Mouse (Mus musculus) kidney, postnatal 0 days (tissue): ENCODE results near the gene Chn1. TPM values are rescaled to one million over a fixed set of nuclear protein-coding genes. Genes with fewer than 3 reads are reported as not detected.

Experiments used
- ATAC-seq: fragments of 200-750 bp; cut with Nextera tagmentation; replicated peaks from 2 replicates; pipeline ENCODE4 v1.8.0; 2017; ENCODE audit warnings: low read depth, moderate number of reproducible peaks, moderate TSS enrichment, moderate library complexity; ENCODE audit not compliant: low FRiP score
- DNase-seq: peaks from one replicate; pipeline ENCODE4 v3.0.0-alpha.2; 2016; ENCODE audit warnings: low spot score
- H3K27ac ChIP-seq: fragments of 300-500 bp; sonication (generic); 2 replicates; pipeline ENCODE4 v1.5.1; 2014; ENCODE audit warnings: mild to moderate bottlenecking
- H3K27me3 ChIP-seq: fragments of 300-500 bp; sonication (generic); 2 replicates; pipeline ENCODE4 v1.6.1; 2014; ENCODE audit warnings: low read length, mixed read lengths; ENCODE audit not compliant: insufficient read depth
- H3K36me3 ChIP-seq: fragments of 300-500 bp; sonication (generic); 2 replicates; pipeline ENCODE4 v1.6.1; 2014; ENCODE audit warnings: low read length, mixed read lengths; ENCODE audit not compliant: insufficient read depth
- H3K4me1 ChIP-seq: fragments of 300-500 bp; sonication (generic); replicated peaks from 2 replicates; pipeline ENCODE4 v1.6.1; 2014; ENCODE audit warnings: antibody characterized with exemption, low read length, mixed read lengths; ENCODE audit not compliant: insufficient read depth
- H3K4me2 ChIP-seq: fragments of 300-500 bp; sonication (generic); 2 replicates; pipeline ENCODE4 v1.6.1; 2014; ENCODE audit warnings: mild to moderate bottlenecking, low read length, moderate library complexity, mixed read lengths
- H3K4me3 ChIP-seq: fragments of 300-500 bp; sonication (generic); replicated peaks from 2 replicates; pipeline ENCODE4 v1.5.1; 2014; ENCODE audit warnings: low read depth, low read length
- H3K9ac ChIP-seq: fragments of 300-500 bp; sonication (generic); 2 replicates; pipeline ENCODE4 v1.6.1; 2014; ENCODE audit warnings: low read depth, low read length
- H3K9me3 ChIP-seq: fragments of 300-500 bp; sonication (generic); replicated peaks from 2 replicates; pipeline ENCODE4 v1.6.1; 2016; ENCODE audit warnings: low read length, inconsistent platforms, mixed read lengths
- CTCF ChIP-seq: IDR thresholded peaks from 2 replicates; pipeline ENCODE4 v1.5.1; 2016; ENCODE audit warnings: antibody characterized with exemption, low read depth, mild to moderate bottlenecking, moderate library complexity
- WGBS: fragments of 180-500 bp; shearing (Covaris S2); extraction: QIAGEN DNeasy Blood & Tissue Kit; methylation state at CpG from one replicate; pipeline ENCODE4 v1.1.7; 2014; 5-methylcytosine and 5-hydroxymethylcytosine counted together
- polyA plus RNA-seq: library from polyadenylated mRNA; unstranded; fragments of >200 nt; fragmentation: Nextera tagmentation; extraction: Ambion mirVana; gene quantifications from 2 replicates; pipeline ENCODE4 v1.2.1, GENCODE M21; 2015

Gene Chn1
- polyA plus RNA-seq, 1 experiment from 2014 or later, result 12.4 TPM

DNA sequence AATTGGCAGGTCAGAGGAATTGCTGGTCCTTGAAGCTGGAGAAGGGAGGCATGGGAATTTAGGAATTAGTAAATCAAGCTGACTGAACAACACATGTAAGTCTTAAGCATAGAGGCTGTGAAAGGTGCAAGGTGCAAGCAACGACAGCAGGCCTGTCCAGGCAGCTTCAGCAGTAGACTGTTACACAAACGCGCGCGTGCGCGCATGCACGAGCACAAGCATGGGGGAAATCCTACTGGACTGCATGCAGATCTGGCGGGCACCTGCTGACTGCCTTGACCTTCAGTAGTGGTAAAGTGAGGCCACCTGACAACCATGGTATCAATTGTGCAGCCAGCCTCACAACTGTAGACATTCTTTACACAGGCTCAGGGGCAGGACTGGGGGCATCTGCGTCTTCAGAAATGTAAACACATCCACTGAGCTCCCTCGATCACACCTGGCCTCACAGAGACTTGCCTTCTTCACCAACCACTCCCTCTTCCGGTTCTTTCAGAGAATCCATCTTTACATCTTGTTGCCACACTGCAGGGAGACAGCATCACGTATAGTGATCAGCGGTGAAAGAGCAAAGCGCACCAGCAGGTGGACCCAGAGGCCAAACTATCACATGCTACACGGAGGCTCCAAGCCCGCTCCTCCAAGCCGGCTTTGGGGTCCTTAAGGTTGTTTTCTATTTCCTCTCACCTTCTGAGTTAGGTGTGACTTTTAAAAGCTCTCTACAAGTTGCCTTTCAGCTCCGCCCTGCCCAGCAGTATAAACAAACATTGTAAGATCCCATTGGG lies 16.9 kb upstream of the Chn1 start:
- Histone ChIP-seq H3K9ac (no peak overlapping the region), H3K36me3 (no peaks in the 10 kb centered on the region), H3K4me2 (peak overlapping the region; percentile 11; the same call in 1 of the 2 replicates), H3K27me3 (no peaks in the 10 kb centered on the region), H3K27ac (no peak overlapping the region), H3K4me1 (no peaks in the 10 kb centered on the region), H3K9me3 (no peaks in the 10 kb centered on the region), H3K4me3 (no peak overlapping the region)
- DNase-seq, result peak; percentile 32
- TF ChIP-seq CTCF, result peak; percentile 64
- ATAC-seq, result no peak
- WGBS, result 50% methylated on average over 19 of the region's 19 CpGs

DNA sequence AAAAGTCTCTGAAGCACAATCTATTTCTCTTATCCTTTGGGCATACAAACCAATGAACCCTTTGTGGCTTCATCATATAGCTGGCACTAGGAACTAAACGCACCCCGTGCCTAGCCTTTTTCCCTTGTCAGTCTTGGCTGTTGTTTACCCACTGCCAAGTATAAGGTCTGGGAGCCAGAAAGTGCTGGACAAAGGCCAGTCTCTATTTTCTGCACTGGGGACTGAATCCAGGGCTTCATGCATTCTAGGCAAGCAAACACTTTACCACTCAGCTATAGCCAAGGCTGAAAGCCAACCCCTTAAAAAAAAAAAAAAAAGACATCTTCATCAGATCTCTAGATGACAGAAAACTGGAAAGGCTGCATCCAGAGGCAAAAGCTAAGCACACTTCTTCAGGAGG lies 15.2 kb upstream of the Chn1 start:
- no peaks in the 10 kb centered on the region for H3K4me1 ChIP-seq
- 76% methylated on average over 2 of the region's 2 CpGs for WGBS
- no peak for TF ChIP-seq CTCF
- H3K36me3 ChIP-seq, result no peaks in the 10 kb centered on the region
- H3K4me2 ChIP-seq, result no peak overlapping the region
- no peak for ATAC-seq
- H3K27ac ChIP-seq, result no peak overlapping the region
- DNase-seq, result no peak
- H3K9ac ChIP-seq, result no peak overlapping the region
- H3K27me3 ChIP-seq, result no peaks in the 10 kb centered on the region
- no peak overlapping the region for H3K4me3 ChIP-seq
- H3K9me3 ChIP-seq, result no peaks in the 10 kb centered on the region

- H3K27me3 ChIP-seq, result no peaks in the 10 kb centered on the region
- H3K4me3 ChIP-seq, result no peak overlapping the region
- no peak overlapping the region for H3K9ac ChIP-seq
- no peak for TF ChIP-seq CTCF
- H3K36me3 ChIP-seq, result no peaks in the 10 kb centered on the region
- no peak overlapping the region for H3K27ac ChIP-seq
- no peak for ATAC-seq
- 64% methylated on average over 6 of the region's 6 CpGs for WGBS
- DNase-seq, result no peak
- H3K9me3 ChIP-seq, result no peaks in the 10 kb centered on the region
- H3K4me1 ChIP-seq, result no peaks in the 10 kb centered on the region
- H3K4me2 ChIP-seq, result no peak overlapping the region
These were observed 13.2 kb upstream of the Chn1 start for GRCm38 (mm10) chr2:73788395-73788794.

DNA sequence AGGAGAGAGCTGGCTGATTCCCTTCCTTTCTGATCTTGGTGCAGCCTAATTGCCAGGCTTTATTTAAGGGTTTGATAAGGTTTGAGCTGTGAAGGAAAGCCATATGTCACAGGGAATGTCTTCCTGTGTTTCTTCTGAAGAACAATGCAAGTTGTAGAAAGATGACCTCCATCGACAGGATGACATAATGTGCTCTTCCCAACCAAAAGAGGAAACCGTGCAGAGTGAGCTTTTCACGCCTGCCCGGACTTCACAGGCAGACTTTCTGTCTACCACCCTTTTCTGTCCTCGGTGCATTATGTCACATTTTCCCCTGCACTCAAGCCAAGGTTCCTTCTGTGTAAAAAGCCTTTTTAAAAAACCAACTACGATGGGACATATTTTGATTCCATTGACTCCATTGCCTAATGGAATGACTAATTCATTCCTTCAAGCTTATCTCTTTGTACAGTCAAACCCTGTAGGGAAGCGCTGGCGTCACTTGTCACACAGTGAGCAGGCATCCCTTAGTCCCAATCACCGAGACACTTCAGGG lies 7.3 kb upstream of the Chn1 start:
- Histone ChIP-seq H3K4me1 (no peaks in the 10 kb centered on the region), H3K36me3 (no peaks in the 10 kb centered on the region), H3K9me3 (no peaks in the 10 kb centered on the region), H3K4me3 (no peak overlapping the region), H3K27ac (no peak overlapping the region), H3K9ac (no peak overlapping the region), H3K4me2 (no peak overlapping the region), H3K27me3 (no peaks in the 10 kb centered on the region)
- TF ChIP-seq CTCF, result no peak
- ATAC-seq (no peak), DNase-seq (peak; percentile 45)
- 59% methylated on average over 9 of the region's 9 CpGs for WGBS

GRCm38 (mm10) chr2:73780321-73781010 lies 5.3 kb upstream of the Chn1 start:
- no peak overlapping the region for H3K27ac ChIP-seq
- H3K4me2 ChIP-seq, result no peak overlapping the region
- no peak overlapping the region for H3K4me3 ChIP-seq
- WGBS, result 85% methylated on average over 14 of the region's 14 CpGs
- H3K36me3 ChIP-seq, result no peaks in the 10 kb centered on the region
- no peak for TF ChIP-seq CTCF
- ATAC-seq, result no peak
- no peak for DNase-seq
- H3K27me3 ChIP-seq, result no peaks in the 10 kb centered on the region
- H3K4me1 ChIP-seq, result no peaks in the 10 kb centered on the region
- H3K9ac ChIP-seq, result no peak overlapping the region
- no peaks in the 10 kb centered on the region for H3K9me3 ChIP-seq

DNA sequence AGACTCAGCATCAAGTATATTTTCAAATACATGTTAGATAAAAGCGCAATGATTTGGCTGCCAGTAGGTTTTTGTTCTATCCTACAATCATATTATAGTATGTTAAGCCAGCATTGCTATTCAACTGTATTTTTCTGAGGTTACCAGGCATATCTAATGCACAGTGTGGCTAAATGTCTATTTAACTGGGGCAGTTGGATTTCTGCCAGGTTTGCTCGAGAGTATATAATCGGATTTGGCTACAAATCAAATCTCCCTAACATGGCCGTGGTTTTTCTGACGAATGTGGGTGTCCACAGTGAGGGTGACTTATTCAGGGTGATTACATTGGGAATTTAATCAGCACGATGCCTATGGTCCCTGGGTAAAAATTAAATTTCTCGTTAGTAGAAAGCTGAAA lies 4.7 kb upstream of the Chn1 start:
- no peak for ATAC-seq
- Histone ChIP-seq H3K36me3 (no peaks in the 10 kb centered on the region), H3K4me3 (no peak overlapping the region), H3K4me2 (no peak overlapping the region), H3K27me3 (no peaks in the 10 kb centered on the region), H3K27ac (no peak overlapping the region), H3K4me1 (no peaks in the 10 kb centered on the region), H3K9ac (no peak overlapping the region), H3K9me3 (no peaks in the 10 kb centered on the region)
- TF ChIP-seq CTCF, result no peak
- 53% methylated on average over 7 of the region's 7 CpGs for WGBS
- no peak for DNase-seq
